Mouse (Mus musculus) hindbrain, embryonic 11.5 days (tissue): Measurements from ENCODE around the gene Rab31. TPM values are rescaled to one million over a fixed set of nuclear protein-coding genes. Genes with fewer than 3 reads are reported as not detected.

ENCODE experiments used
- ATAC-seq: fragments of 200-750 bp; cut with Nextera tagmentation; 2 replicates; pipeline ENCODE4 v1.8.0; 2017; ENCODE audit warnings: mild to moderate bottlenecking, moderate TSS enrichment, moderate library complexity; ENCODE audit not compliant: low FRiP score
- DNase-seq: peaks from one replicate; pipeline ENCODE4 v3.0.0-alpha.2; 2015; ENCODE audit warnings: low spot score
- H3K27ac ChIP-seq: fragments of 300-500 bp; sonication (generic); 2 replicates; pipeline ENCODE4 v1.5.1; 2014; ENCODE audit warnings: mild to moderate bottlenecking, low read depth, low read length
- H3K27me3 ChIP-seq: fragments of 300-500 bp; sonication (generic); 2 replicates; pipeline ENCODE4 v1.6.1; 2014; ENCODE audit warnings: mild to moderate bottlenecking, low read length, moderate library complexity, mixed read lengths; ENCODE audit not compliant: control insufficient read depth, insufficient read depth
- H3K36me3 ChIP-seq: fragments of 300-500 bp; sonication (generic); 2 replicates; pipeline ENCODE4 v1.6.1; 2014; ENCODE audit warnings: mild to moderate bottlenecking, low read length, moderate library complexity, mixed read lengths; ENCODE audit not compliant: control insufficient read depth, insufficient read depth
- H3K4me1 ChIP-seq: fragments of 300-500 bp; sonication (generic); replicated peaks from 2 replicates; pipeline ENCODE4 v1.6.1; 2014; ENCODE audit warnings: low read length, mixed read lengths; ENCODE audit not compliant: control insufficient read depth, insufficient read depth
- H3K4me2 ChIP-seq: fragments of 300-500 bp; sonication (generic); replicated peaks from 2 replicates; pipeline ENCODE4 v1.6.1; 2014; ENCODE audit warnings: mild to moderate bottlenecking, low read depth, low read length
- H3K4me3 ChIP-seq: fragments of 300-500 bp; sonication (generic); 2 replicates; pipeline ENCODE4 v1.5.1; 2014; ENCODE audit warnings: low read depth, low read length
- H3K9ac ChIP-seq: fragments of 300-500 bp; sonication (generic); 2 replicates; pipeline ENCODE4 v1.6.1; 2014; ENCODE audit warnings: low read depth, low read length
- H3K9me3 ChIP-seq: fragments of 300-500 bp; sonication (generic); 2 replicates; pipeline ENCODE4 v1.6.1; 2016; ENCODE audit warnings: low read length; ENCODE audit not compliant: control insufficient read depth
- WGBS: fragments of 180-500 bp; shearing (Covaris S2); extraction: QIAGEN DNeasy Blood & Tissue Kit; methylation state at CpG from one replicate; pipeline ENCODE4 v1.1.7; 2014; 5-methylcytosine and 5-hydroxymethylcytosine counted together
- polyA plus RNA-seq: library from polyadenylated mRNA; unstranded; fragments of >200 nt; fragmentation: Nextera tagmentation; extraction: Ambion mirVana; gene quantifications from 2 replicates; pipeline ENCODE4 v1.2.1, GENCODE M21; 2014

Rab31 gene
- polyA plus RNA-seq, 1 experiment from 2014 or later: 74.8 TPM

- Histone ChIP-seq H3K9ac (no peak overlapping the region), H3K4me2 (no peak overlapping the region), H3K27ac (no peak overlapping the region), H3K4me3 (no peak overlapping the region), H3K36me3 (no peaks in the 10 kb centered on the region), H3K4me1 (no peaks in the 10 kb centered on the region), H3K27me3 (no peaks in the 10 kb centered on the region), H3K9me3 (peaks cover 5% of the 10 kb centered on the region)
- no peak for ATAC-seq
- no peak for DNase-seq
- 69% methylated on average over 8 of the region's 8 CpGs for WGBS
These were observed 58.5 kb downstream of the Rab31 start for GRCm38 (mm10) chr17:65714060-65714459.

- Histone ChIP-seq H3K27me3 (no peaks in the 10 kb centered on the region), H3K36me3 (no peaks in the 10 kb centered on the region), H3K27ac (no peak overlapping the region), H3K9me3 (peaks cover 5% of the 10 kb centered on the region), H3K4me1 (no peaks in the 10 kb centered on the region), H3K4me3 (no peak overlapping the region), H3K4me2 (no peak overlapping the region), H3K9ac (no peak overlapping the region)
- ATAC-seq (no peak), DNase-seq (no peak)
- WGBS: 94% methylated on average over 13 of the region's 13 CpGs
These were observed 59.6 kb downstream of the Rab31 start for GRCm38 (mm10) chr17:65712861-65713535.

- peaks cover 5% of the 10 kb centered on the region for H3K9me3 ChIP-seq
- no peak overlapping the region for H3K4me3 ChIP-seq
- no peaks in the 10 kb centered on the region for H3K27me3 ChIP-seq
- H3K4me1 ChIP-seq: no peaks in the 10 kb centered on the region
- H3K27ac ChIP-seq: no peak overlapping the region
- no peak overlapping the region for H3K4me2 ChIP-seq
- no peak for ATAC-seq
- DNase-seq: no peak
- H3K36me3 ChIP-seq: no peaks in the 10 kb centered on the region
- 97% methylated on average over 5 of the region's 5 CpGs for WGBS
- H3K9ac ChIP-seq: no peak overlapping the region
These were observed 60.8 kb downstream of the Rab31 start for GRCm38 (mm10) chr17:65711779-65712178.

GRCm38 (mm10) chr17:65710576-65710975, 62.0 kb downstream of the Rab31 start:
- Histone ChIP-seq H3K4me2 (no peak overlapping the region), H3K27me3 (no peaks in the 10 kb centered on the region), H3K9ac (no peak overlapping the region), H3K4me1 (no peaks in the 10 kb centered on the region), H3K36me3 (no peaks in the 10 kb centered on the region), H3K27ac (no peak overlapping the region), H3K4me3 (no peak overlapping the region), H3K9me3 (peaks cover 5% of the 10 kb centered on the region)
- ATAC-seq (no peak), DNase-seq (no peak)
- WGBS: 87% methylated on average over 11 of the region's 11 CpGs

GRCm38 (mm10) chr17:65706220-65706619, 66.3 kb downstream of the Rab31 start:
- Histone ChIP-seq H3K4me1 (no peaks in the 10 kb centered on the region), H3K4me2 (no peak overlapping the region), H3K9ac (no peak overlapping the region), H3K9me3 (no peaks in the 10 kb centered on the region; the same call in 1 of the 2 replicates), H3K36me3 (no peaks in the 10 kb centered on the region), H3K27ac (no peak overlapping the region), H3K27me3 (no peaks in the 10 kb centered on the region), H3K4me3 (no peak overlapping the region)
- ATAC-seq: no peak
- peak; percentile 30 for DNase-seq
- WGBS: 84% methylated on average over 5 of the region's 5 CpGs

- 75% methylated on average over 13 of the region's 13 CpGs for WGBS
- no peak for DNase-seq
- no peaks in the 10 kb centered on the region for H3K36me3 ChIP-seq
These were observed 68.8 kb downstream of the Rab31 start for GRCm38 (mm10) chr17:65703527-65704391.

GRCm38 (mm10) chr17:65701797-65702566, 70.6 kb downstream of the Rab31 start:
- no peak overlapping the region for H3K4me3 ChIP-seq
- no peaks in the 10 kb centered on the region for H3K27me3 ChIP-seq
- H3K4me1 ChIP-seq: no peaks in the 10 kb centered on the region
- H3K27ac ChIP-seq: peak overlapping the region; percentile 76
- DNase-seq: peak; percentile 46
- H3K4me2 ChIP-seq: no peak overlapping the region
- no peak overlapping the region for H3K9ac ChIP-seq
- 51% methylated on average over 13 of the region's 13 CpGs for WGBS
- H3K9me3 ChIP-seq: no peaks in the 10 kb centered on the region
- H3K36me3 ChIP-seq: no peaks in the 10 kb centered on the region
- peak; percentile 67; the same call in 1 of the 2 replicates for ATAC-seq

More at GRCm38 (mm10) chr17:65703527-65704391, 68.8 kb downstream of the Rab31 start:
- Histone ChIP-seq H3K4me2 (no peak overlapping the region), H3K27me3 (no peaks in the 10 kb centered on the region), H3K9ac (no peak overlapping the region), H3K4me1 (no peaks in the 10 kb centered on the region), H3K4me3 (no peak overlapping the region), H3K9me3 (no peaks in the 10 kb centered on the region), H3K27ac (no peak overlapping the region)
- ATAC-seq: no peak

- Histone ChIP-seq H3K9ac (no peak overlapping the region), H3K4me2 (no peak overlapping the region), H3K27ac (no peak overlapping the region), H3K9me3 (no peaks in the 10 kb centered on the region), H3K27me3 (no peaks in the 10 kb centered on the region), H3K36me3 (no peaks in the 10 kb centered on the region), H3K4me1 (no peaks in the 10 kb centered on the region), H3K4me3 (no peak overlapping the region)
- 88% methylated on average over 8 of the region's 8 CpGs for WGBS
- ATAC-seq: no peak
- DNase-seq: no peak
These were observed 71.2 kb downstream of the Rab31 start for GRCm38 (mm10) chr17:65701356-65701755.
